Mouse (Mus musculus): Measurements from ENCODE around the gene Synj1. TPM values are rescaled to one million over a fixed set of nuclear protein-coding genes. Genes with fewer than 3 reads are reported as not detected.
A peak's percentile ranks its signal among the peaks of the same experiment; 100 is the strongest.

Synj1 gene
- polyA plus RNA-seq, 1 experiment = 159 TPM

- no peak overlapping the region for H3K4me3 ChIP-seq (replicated peaks; ENCODE audit: insufficient read depth, low read depth, low read length)
- 78% methylated on average over 5 of the region's 5 CpGs for WGBS
- DNase-seq = no peak
Observed at GRCm38 (mm10) chr16:90958301-90959085, 52.6 kb downstream of the Synj1 start.

DNA sequence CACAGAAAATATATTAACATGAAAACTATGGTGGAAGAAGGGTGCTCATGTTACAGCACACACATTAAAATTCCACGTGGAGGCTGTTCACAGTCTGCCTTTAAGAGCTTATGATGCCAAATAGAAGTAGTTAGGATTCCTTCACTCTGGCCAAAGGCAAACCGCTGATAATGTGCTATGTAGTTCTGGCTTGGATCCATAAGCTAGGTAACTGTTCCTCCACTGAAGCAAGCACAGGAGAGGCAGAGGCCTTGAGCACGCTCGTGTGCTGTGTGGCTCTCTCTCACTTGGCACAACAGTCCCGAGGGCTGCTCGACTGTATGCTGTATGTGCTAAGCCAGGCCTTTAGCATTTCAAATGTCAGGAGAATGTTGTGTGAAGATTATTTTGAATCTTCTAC, 55.6 kb downstream of the Synj1 start:
- no peak for TF ChIP-seq POLR2A (IDR thresholded peaks at IDR 0.05; ENCODE audit: borderline replicate concordance, insufficient read depth, low read length)
- TF ChIP-seq CTCF (IDR thresholded peaks at IDR 0.05; ENCODE audit: borderline replicate concordance, insufficient read depth, low read depth, low read length) = no peak
- no peak for DNase-seq
- Histone ChIP-seq H3K27ac (ENCODE audit: insufficient read depth, low read length) (no peak overlapping the region), H3K27me3 (ENCODE audit: control insufficient read depth, insufficient read depth, low read length) (no peaks in the 10 kb centered on the region), H3K4me1 (ENCODE audit: control insufficient read depth, insufficient read depth, low read length) (no peaks in the 10 kb centered on the region), H3K4me3 (replicated peaks; ENCODE audit: insufficient read depth, low read depth, low read length) (no peak overlapping the region)
- 62% methylated on average over 6 of the region's 6 CpGs for WGBS

More at GRCm38 (mm10) chr16:90958301-90959085, 52.6 kb downstream of the Synj1 start:
- Histone ChIP-seq H3K27me3 (ENCODE audit: control insufficient read depth, insufficient read depth, low read length) (no peaks in the 10 kb centered on the region), H3K27ac (ENCODE audit: insufficient read depth, low read length) (no peak overlapping the region), H3K4me1 (ENCODE audit: control insufficient read depth, insufficient read depth, low read length) (no peaks in the 10 kb centered on the region)
- TF ChIP-seq POLR2A (IDR thresholded peaks at IDR 0.05; ENCODE audit: borderline replicate concordance, insufficient read depth, low read length) (no peak), CTCF (IDR thresholded peaks at IDR 0.05; ENCODE audit: borderline replicate concordance, insufficient read depth, low read depth, low read length) (no peak)

DNA sequence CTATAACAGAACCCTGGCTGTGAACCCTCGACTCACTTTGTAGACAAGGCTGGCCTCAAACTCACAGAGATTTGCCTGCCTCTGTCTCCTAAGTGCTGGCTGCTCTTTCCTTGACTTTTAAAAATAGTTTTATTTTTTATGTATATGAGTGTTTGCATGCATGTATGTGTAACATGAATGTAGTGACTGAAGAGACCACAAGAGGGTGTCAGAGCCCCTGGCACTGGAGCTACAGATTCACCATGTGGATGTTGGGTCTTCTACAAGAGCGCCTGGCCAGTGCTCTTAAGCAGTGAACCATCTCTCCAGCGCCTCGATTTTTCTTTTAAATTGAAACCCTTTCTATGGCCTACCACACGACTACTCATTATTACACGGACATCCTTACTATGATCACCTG, 57.3 kb downstream of the Synj1 start:
- DNase-seq = no peak
- Histone ChIP-seq H3K4me1 (ENCODE audit: control insufficient read depth, insufficient read depth, low read length) (no peaks in the 10 kb centered on the region), H3K27me3 (ENCODE audit: control insufficient read depth, insufficient read depth, low read length) (no peaks in the 10 kb centered on the region), H3K4me3 (replicated peaks; ENCODE audit: insufficient read depth, low read depth, low read length) (no peak overlapping the region), H3K27ac (ENCODE audit: insufficient read depth, low read length) (no peak overlapping the region)
- TF ChIP-seq CTCF (IDR thresholded peaks at IDR 0.05; ENCODE audit: borderline replicate concordance, insufficient read depth, low read depth, low read length) (peak; percentile 13; the same call in 1 of the 2 replicates), POLR2A (IDR thresholded peaks at IDR 0.05; ENCODE audit: borderline replicate concordance, insufficient read depth, low read length) (no peak)
- 91% methylated on average over 6 of the region's 6 CpGs for WGBS

- TF ChIP-seq CTCF (IDR thresholded peaks at IDR 0.05; ENCODE audit: borderline replicate concordance, insufficient read depth, low read depth, low read length) (no peak), POLR2A (IDR thresholded peaks at IDR 0.05; ENCODE audit: borderline replicate concordance, insufficient read depth, low read length) (no peak)
- H3K4me3 ChIP-seq (replicated peaks; ENCODE audit: insufficient read depth, low read depth, low read length) = no peak overlapping the region
- H3K27me3 ChIP-seq (ENCODE audit: control insufficient read depth, insufficient read depth, low read length) = no peaks in the 10 kb centered on the region
- 93% methylated on average over 9 of the region's 9 CpGs for WGBS
- no peak for DNase-seq
- H3K4me1 ChIP-seq (ENCODE audit: control insufficient read depth, insufficient read depth, low read length) = no peaks in the 10 kb centered on the region
- H3K27ac ChIP-seq (ENCODE audit: insufficient read depth, low read length) = no peak overlapping the region
Observed at GRCm38 (mm10) chr16:90953147-90953546, 58.0 kb downstream of the Synj1 start.

GRCm38 (mm10) chr16:90950354-90950963, 60.6 kb downstream of the Synj1 start:
- 53% methylated on average over 17 of the region's 17 CpGs for WGBS
- H3K27me3 ChIP-seq (ENCODE audit: control insufficient read depth, insufficient read depth, low read length) = no peaks in the 10 kb centered on the region
- H3K27ac ChIP-seq (ENCODE audit: insufficient read depth, low read length) = no peak overlapping the region
- DNase-seq = no peak
- no peak overlapping the region for H3K4me3 ChIP-seq (replicated peaks; ENCODE audit: insufficient read depth, low read depth, low read length)
- TF ChIP-seq CTCF (IDR thresholded peaks at IDR 0.05; ENCODE audit: borderline replicate concordance, insufficient read depth, low read depth, low read length) = no peak
- TF ChIP-seq POLR2A (IDR thresholded peaks at IDR 0.05; ENCODE audit: borderline replicate concordance, insufficient read depth, low read length) = no peak
- H3K4me1 ChIP-seq (ENCODE audit: control insufficient read depth, insufficient read depth, low read length) = no peaks in the 10 kb centered on the region

DNA sequence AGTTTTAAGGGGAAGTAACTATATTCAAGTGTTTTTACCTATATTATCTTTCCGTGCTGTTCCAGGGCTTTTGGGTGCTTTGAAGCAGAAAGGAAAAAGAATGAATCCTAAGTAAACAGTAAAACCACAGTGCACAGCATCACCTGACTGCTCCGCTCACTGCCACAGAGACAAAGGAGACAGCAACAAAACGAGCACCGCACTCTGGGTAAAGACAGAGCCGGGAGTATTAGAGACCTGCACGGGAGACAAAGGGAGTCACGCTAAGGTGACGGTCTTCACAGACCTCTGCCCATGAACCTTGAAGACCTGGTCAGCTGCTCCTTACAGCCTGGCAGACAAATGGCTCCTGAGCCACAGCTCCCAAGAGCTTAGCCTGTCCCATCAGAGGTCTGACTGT, 64.1 kb downstream of the Synj1 start:
- Histone ChIP-seq H3K27me3 (ENCODE audit: control insufficient read depth, insufficient read depth, low read length) (no peaks in the 10 kb centered on the region), H3K4me1 (ENCODE audit: control insufficient read depth, insufficient read depth, low read length) (no peaks in the 10 kb centered on the region), H3K4me3 (replicated peaks; ENCODE audit: insufficient read depth, low read depth, low read length) (no peak overlapping the region), H3K27ac (ENCODE audit: insufficient read depth, low read length) (no peak overlapping the region)
- no peak for DNase-seq
- TF ChIP-seq CTCF (IDR thresholded peaks at IDR 0.05; ENCODE audit: borderline replicate concordance, insufficient read depth, low read depth, low read length) = no peak
- TF ChIP-seq POLR2A (IDR thresholded peaks at IDR 0.05; ENCODE audit: borderline replicate concordance, insufficient read depth, low read length) = no peak
- 89% methylated on average over 8 of the region's 8 CpGs for WGBS

- Histone ChIP-seq H3K4me1 (ENCODE audit: control insufficient read depth, insufficient read depth, low read length) (no peaks in the 10 kb centered on the region), H3K27ac (ENCODE audit: insufficient read depth, low read length) (no peak overlapping the region), H3K27me3 (ENCODE audit: control insufficient read depth, insufficient read depth, low read length) (no peaks in the 10 kb centered on the region), H3K4me3 (replicated peaks; ENCODE audit: insufficient read depth, low read depth, low read length) (no peak overlapping the region)
- 96% methylated on average over 7 of the region's 7 CpGs for WGBS
- TF ChIP-seq POLR2A (IDR thresholded peaks at IDR 0.05; ENCODE audit: borderline replicate concordance, insufficient read depth, low read length) = no peak
- TF ChIP-seq CTCF (IDR thresholded peaks at IDR 0.05; ENCODE audit: borderline replicate concordance, insufficient read depth, low read depth, low read length) = no peak
- no peak for DNase-seq
Observed at GRCm38 (mm10) chr16:90941246-90941645, 69.9 kb downstream of the Synj1 start.
